Mouse (Mus musculus): ENCODE data around the gene Klc3. TPM values are rescaled to one million over a fixed set of nuclear protein-coding genes. Genes with fewer than 3 reads are reported as not detected.

Gene Klc3
- 1 to 10 TPM; 1.9 to 2.2 TPM for total RNA-seq (2023)

DNA sequence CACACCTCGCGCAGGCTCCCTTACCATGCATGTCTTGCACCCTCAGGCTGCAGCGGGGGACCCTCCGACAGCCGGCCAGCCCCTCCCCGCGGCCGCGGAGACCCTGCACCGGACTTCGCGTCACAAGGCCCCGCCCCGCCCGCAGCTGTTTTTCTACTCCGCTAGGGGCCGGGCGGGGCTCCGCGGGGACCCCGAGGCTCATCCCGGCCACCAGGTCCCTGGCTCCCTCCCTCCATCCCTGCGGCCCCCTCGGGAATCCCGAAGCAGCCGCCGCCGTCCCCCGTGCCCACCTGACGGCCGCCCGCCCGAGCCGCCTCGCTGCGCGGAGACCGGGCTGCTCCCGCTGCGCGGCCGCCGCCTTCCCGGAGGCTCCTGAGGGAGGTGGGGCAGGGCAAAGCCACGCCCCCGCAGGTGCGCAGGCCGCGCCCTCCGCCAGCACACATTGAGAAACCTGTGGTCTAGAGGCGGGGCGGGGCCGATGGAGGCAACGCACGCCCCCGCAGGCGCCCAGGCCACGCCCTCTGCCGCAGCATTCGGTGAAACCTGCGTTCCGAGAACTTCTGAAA, at the start of gene Klc3:
Klc3 (minus strand) TSS at position 374 of the 566 bp plus-strand sequence.

DNA sequence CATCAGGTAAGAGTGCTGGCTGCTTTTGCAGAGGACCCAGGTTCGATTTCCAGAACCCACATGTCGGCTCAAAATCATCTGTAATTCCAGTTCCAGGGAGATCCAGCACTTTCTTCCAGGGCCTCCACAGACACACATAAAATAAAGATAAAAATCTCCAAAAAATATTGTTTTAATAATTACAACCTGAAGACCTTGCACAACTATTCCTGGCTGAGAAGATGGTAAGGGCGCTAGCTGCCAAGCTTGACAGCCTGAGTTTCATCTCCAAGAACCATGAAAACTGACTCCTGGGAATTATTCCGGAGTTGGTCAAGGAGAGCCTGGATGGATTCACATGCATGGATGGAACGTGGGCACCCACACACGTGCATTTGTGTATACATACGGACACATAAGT, 572 bp upstream of the Klc3 start, which contains the start of gene Ckm:
Ckm (plus strand) TSS at position 301 of the 400 bp plus-strand sequence.

DNA sequence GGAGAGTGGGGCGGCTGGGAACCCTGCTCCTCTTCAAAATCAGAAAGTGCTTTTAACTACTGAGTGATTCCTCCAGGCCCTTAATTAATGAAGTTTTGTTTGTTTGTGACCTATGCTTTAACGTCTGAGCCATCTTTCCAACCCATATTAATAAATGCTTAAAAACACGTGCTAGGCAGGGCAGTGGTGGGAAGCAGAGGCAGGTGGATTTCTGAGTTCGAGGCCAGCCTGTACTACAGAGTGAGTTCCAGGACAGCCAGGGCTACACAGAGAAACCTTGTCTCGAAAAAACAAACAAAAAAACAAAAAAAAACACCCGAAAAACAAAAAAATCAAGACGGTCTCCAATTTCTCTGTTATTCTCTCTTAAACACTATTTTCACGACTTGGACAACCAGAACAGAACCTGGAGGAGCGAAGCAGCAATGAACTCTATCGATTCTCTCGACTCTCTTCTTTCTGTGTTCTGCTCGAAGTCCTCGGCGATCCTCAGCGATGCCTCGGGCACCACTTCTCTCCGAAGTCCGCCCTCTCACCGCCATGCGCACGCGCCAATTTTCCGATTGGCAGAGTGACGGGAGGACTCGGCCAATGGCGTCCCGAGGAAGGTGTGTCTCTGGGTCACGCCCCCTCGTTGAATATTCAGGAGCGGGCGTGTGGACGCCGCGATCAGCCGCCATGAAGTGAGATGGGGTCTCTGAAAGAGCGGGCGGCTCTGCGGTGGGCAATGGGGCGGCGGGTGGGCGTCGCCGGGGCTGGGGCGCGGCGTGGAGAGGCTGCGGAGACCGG, 22.3 kb downstream of the Klc3 start, which contains the start of gene Ercc2:
Ercc2 (plus strand) TSS at position 634 of the 789 bp plus-strand sequence.

DNA sequence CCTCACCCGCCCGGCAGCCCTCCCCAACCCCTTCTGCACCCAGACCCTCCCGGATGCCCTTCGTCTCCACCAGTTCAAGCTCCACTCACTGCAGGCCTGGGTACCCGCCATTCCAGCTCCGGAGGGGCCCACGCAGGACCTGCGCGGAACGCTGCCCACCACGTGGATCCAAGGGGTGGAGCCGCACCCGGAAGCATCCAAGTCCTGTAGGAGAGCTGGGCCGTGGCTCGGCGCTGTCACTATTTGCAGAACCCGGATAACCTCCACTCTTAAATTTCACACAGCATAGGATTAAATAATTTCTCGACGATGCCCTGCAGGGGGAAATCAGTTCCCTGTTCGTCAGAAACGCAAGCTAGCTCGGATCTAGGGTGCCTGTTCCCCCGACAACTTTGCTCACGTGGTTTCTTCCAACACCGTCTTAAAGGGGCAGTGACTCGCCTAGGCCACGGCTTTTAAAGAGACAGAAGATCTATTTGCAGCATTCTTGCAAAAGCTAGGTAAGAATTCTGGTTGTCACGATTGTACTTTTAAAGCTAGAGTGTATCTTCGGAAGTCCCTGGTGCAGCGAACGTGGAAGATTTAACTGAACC, 44.5 kb downstream of the Klc3 start, which contains the start of the genes Cd3eap and Ppp1r13l:
Cd3eap (minus strand) TSS at position 185 of the 593 bp plus-strand sequence.
Ppp1r13l (plus strand) TSS at position 451 of the 593 bp plus-strand sequence.

Other genes starting within 250 kb of the Klc3 start
- not detected for gene Gipr, start 238.0 kb downstream of the Klc3 start, total RNA-seq (2023)
- 10 to 100 TPM; 20.6 to 35.2 TPM for gene Eml2, start 227.7 kb downstream of the Klc3 start, total RNA-seq (2023)
- gene Gpr4, start 191.6 kb downstream of the Klc3 start, total RNA-seq (2023) = not detected
- gene Opa3, start 175.8 kb downstream of the Klc3 start, total RNA-seq (2023) = 10 to 100 TPM; 37.9 to 54.7 TPM
- gene Vasp, start 132.3 kb downstream of the Klc3 start, total RNA-seq (2023) = 100 to 1,000 TPM; 403 to 410 TPM
- not detected for gene Ppm1n, start 124.0 kb downstream of the Klc3 start, total RNA-seq (2023)
- not detected for gene Rtn2, start 121.5 kb downstream of the Klc3 start, total RNA-seq (2023)
- 1,000 to 10,000 TPM in 1 of 2 experiments, 100 to 1,000 TPM in 1; 524 to 1,527 TPM for gene Fosb, start 94.1 kb downstream of the Klc3 start, total RNA-seq (2023)
- 10 to 100 TPM; 64.3 to 66.3 TPM for gene Ercc1, start 59.3 kb downstream of the Klc3 start, total RNA-seq (2023)
- gene Cd3eap, start 44.6 kb downstream of the Klc3 start, total RNA-seq (2023) = 10 to 100 TPM in 1 of 2 experiments, 1 to 10 TPM in 1; 6.7 to 10.7 TPM
- gene Ppp1r13l, start 44.4 kb downstream of the Klc3 start, total RNA-seq (2023) = 1 to 10 TPM; 1.4 to 1.9 TPM
- 10 to 100 TPM; 57.0 to 80.3 TPM for gene Ercc2, start 22.1 kb downstream of the Klc3 start, total RNA-seq (2023)
- under 1 TPM; 0.44 TPM for gene Ckm, start 672 bp upstream of the Klc3 start, total RNA-seq (2023)
- 10 to 100 TPM; 29.5 to 30.7 TPM for gene Mark4, start 54.7 kb upstream of the Klc3 start, total RNA-seq (2023)
- gene Exoc3l2, start 59.2 kb upstream of the Klc3 start, total RNA-seq (2023) = not detected
- 1 to 10 TPM; 5.8 to 6.5 TPM for gene Bloc1s3, start 104.3 kb upstream of the Klc3 start, total RNA-seq (2023)
- gene Trappc6a, start 104.3 kb upstream of the Klc3 start, total RNA-seq (2023) = 10 to 100 TPM; 30.2 to 34.6 TPM
- gene Nkpd1, start 113.7 kb upstream of the Klc3 start, total RNA-seq (2023) = under 1 TPM; 0.55 to 0.62 TPM
- gene Ppp1r37, start 159.0 kb upstream of the Klc3 start, total RNA-seq (2023) = 10 to 100 TPM; 58.2 to 64.2 TPM
- 10 to 100 TPM; 14.4 to 17.4 TPM for gene Zfp296, start 173.2 kb upstream of the Klc3 start, total RNA-seq (2023)
- gene Gemin7, start 173.5 kb upstream of the Klc3 start, total RNA-seq (2023) = 10 to 100 TPM; 88.5 to 93.3 TPM
- 100 to 1,000 TPM; 111 to 118 TPM for gene Clasrp, start 200.4 kb upstream of the Klc3 start, total RNA-seq (2023)
- gene Relb, start 225.3 kb upstream of the Klc3 start, total RNA-seq (2023) = 100 to 1,000 TPM in 1 of 2 experiments, 10 to 100 TPM in 1; 94.7 to 102 TPM